Mouse (Mus musculus) gastrocnemius, postnatal 36 days (tissue): ENCODE measurements around the gene Ssb. TPM values are rescaled to one million over a fixed set of nuclear protein-coding genes. Genes with fewer than 3 reads are reported as not detected.

ENCODE experiments used
- total RNA-seq, 2 experiments: library from RNA; stranded (reverse); gene quantifications; 2 replicates each; pipeline ENCODE4 v1.2.3; 2021

Gene Ssb
- total RNA-seq, 2 experiments from 2014 or later: 44.2 to 61.3 TPM

Other genes starting within 250 kb of the Ssb start
- gene Bbs5, start 214.4 kb upstream of the Ssb start, total RNA-seq: 1 to 10 TPM; 2.7 to 3.8 TPM
- gene Klhl41, start 191.4 kb upstream of the Ssb start, total RNA-seq: 100 to 1,000 TPM; 417 to 539 TPM
- gene Fastkd1, start 148.0 kb upstream of the Ssb start, total RNA-seq: 10 to 100 TPM; 15.3 to 16.3 TPM
- gene Ppig, start 139.0 kb upstream of the Ssb start, total RNA-seq: 10 to 100 TPM; 25.1 to 27.2 TPM
- under 1 TPM; 0.33 to 0.44 TPM for gene Ccdc173, start 72.0 kb upstream of the Ssb start, total RNA-seq
- gene Phospho2, start 71.9 kb upstream of the Ssb start, total RNA-seq: 10 to 100 TPM; 16.6 to 17.0 TPM
- gene Klhl23, start 39.6 kb upstream of the Ssb start, total RNA-seq: 10 to 100 TPM; 15.0 to 18.2 TPM
- gene Mettl5, start 24.1 kb downstream of the Ssb start, total RNA-seq: 10 to 100 TPM; 15.7 to 17.2 TPM
- 100 to 1,000 TPM; 162 to 170 TPM for gene Ubr3, start 35.7 kb downstream of the Ssb start, total RNA-seq
- gene Myo3b, start 177.6 kb downstream of the Ssb start, total RNA-seq: not detected